Mouse (Mus musculus): Measurements from ENCODE around the gene Pcp2. TPM values are rescaled to one million over a fixed set of nuclear protein-coding genes. Genes with fewer than 3 reads are reported as not detected.

Pcp2 gene
- polyA plus RNA-seq, 1 experiment, result not detected

DNA sequence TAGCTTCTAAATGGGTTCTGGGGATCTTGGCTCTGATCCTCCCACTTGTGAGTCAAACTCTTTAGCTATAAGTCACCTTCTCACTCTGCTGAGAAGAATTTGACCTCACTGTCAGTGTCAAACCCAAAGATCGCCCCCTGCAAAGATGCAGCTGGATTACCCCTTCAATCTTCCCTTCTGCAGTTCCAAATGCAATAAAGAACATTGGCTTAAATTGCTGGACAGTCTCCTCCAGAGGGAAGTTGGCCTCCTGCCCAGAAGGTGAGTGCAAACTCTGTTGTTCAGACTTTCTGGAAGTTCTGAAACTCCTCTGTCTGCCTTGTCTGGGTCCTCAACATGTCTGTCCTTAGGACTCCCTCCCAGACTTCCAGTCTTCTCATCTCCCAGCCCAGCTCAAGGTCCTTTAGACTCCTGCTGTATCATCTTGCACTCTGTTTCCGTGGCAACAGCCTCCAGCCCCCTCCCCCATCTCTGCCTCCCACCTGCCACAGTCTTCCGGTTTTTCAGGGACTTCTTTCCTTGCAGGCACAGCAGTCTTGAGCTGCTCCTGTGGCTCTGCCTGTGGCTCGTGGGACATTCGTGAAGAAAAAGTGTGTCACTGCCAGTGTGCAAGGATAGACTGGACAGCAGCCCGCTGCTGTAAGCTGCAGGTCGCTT, 31.5 kb upstream of the Pcp2 start:
- TF ChIP-seq POLR2A (IDR thresholded peaks at IDR 0.05; ENCODE audit: control insufficient read depth, low read depth, low read length) (no peak), CTCF (IDR thresholded peaks at IDR 0.05; ENCODE audit: control insufficient read depth, insufficient read depth, insufficient replicate concordance, low read depth, low read length) (no peak)
- H3K4me1 ChIP-seq (ENCODE audit: control insufficient read depth, insufficient read depth, low read length), result peaks cover 10% of the 10 kb centered on the region
- H3K36me3 ChIP-seq (ENCODE audit: control insufficient read depth, insufficient read depth, low read length), result no peaks in the 10 kb centered on the region
- peak overlapping the region; percentile 26 for H3K4me3 ChIP-seq (ENCODE audit: control insufficient read depth, low read depth, low read length)
- no peaks in the 10 kb centered on the region for H3K27me3 ChIP-seq (ENCODE audit: control insufficient read depth, insufficient read depth, low read length)
- no peak overlapping the region for H3K27ac ChIP-seq (ENCODE audit: control insufficient read depth, insufficient read depth, low read depth, low read length)

DNA sequence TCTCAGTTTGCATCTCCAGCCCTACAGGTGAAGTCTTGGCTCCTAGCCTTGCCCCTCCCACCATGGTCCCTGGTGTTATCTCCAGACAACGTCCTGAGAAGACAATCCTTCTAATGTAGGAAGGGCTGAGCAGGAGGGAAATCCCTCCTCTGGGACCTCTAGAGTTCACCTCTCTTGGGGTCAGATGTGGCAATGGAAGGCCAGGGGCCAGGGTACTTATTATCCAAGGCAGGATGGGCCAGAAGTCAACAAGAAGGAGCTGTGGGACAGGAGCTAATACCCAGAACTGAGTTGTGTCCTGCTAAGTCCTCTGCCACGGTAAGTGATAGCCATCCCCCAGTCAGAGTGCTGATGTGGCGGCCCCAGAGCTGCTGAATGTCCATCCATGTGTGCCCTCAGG, 30.2 kb upstream of the Pcp2 start, which contains the start of gene Retn:
Retn (plus strand) TSS at position 245 of the 400 bp plus-strand sequence.
- Histone ChIP-seq H3K4me3 (ENCODE audit: control insufficient read depth, low read depth, low read length) (no peak within 1 kb of the TSS), H3K27me3 (ENCODE audit: control insufficient read depth, insufficient read depth, low read length) (no peaks in the 10 kb centered on the region), H3K36me3 (ENCODE audit: control insufficient read depth, insufficient read depth, low read length) (no peaks in the 10 kb centered on the region), H3K4me1 (ENCODE audit: control insufficient read depth, insufficient read depth, low read length) (peaks cover 10% of the 10 kb centered on the region), H3K27ac (ENCODE audit: control insufficient read depth, insufficient read depth, low read depth, low read length) (no peak within 1 kb of the TSS)
- TF ChIP-seq POLR2A (IDR thresholded peaks at IDR 0.05; ENCODE audit: control insufficient read depth, low read depth, low read length), result no peak

DNA sequence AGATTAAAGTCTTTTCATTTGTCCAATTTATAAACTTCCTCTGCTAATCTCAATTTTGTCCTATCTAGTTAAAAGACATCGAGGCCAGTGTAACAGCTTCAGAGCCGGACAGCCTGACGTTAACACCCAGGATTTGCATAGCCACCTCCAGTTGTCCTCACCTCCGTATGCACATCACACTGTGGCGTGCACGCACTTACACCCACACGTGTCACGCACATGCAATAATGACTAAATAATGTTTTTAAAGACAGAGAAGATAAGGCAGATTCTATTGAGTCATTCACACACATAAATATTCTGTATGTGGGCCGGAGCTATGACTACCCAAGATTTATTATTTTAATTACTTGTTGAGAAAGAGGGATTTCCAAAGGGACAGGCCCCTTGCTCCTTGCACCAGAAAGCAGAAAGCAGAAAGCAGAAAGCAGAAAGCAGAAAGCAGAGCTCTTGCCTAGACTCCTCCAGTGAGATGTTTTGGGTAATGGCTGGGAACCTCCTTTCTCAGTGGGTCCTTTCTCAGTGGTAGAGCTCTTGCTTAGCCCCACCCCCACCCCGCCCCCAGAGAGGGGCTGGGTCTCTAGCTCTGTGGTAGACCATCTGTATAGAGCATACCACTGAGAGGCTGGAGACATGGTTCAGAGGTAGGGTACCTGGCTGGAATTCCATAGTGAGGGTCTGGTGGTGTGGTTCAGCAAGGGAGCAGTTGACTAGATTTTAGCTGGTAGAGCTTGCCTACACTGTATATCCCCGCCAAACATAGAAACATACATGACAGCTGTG, 29.6 kb upstream of the Pcp2 start:
- H3K27me3 ChIP-seq (ENCODE audit: control insufficient read depth, insufficient read depth, low read length), result no peaks in the 10 kb centered on the region
- no peaks in the 10 kb centered on the region for H3K36me3 ChIP-seq (ENCODE audit: control insufficient read depth, insufficient read depth, low read length)
- no peak overlapping the region for H3K4me3 ChIP-seq (ENCODE audit: control insufficient read depth, low read depth, low read length)
- H3K27ac ChIP-seq (ENCODE audit: control insufficient read depth, insufficient read depth, low read depth, low read length), result no peak overlapping the region
- peaks cover 10% of the 10 kb centered on the region for H3K4me1 ChIP-seq (ENCODE audit: control insufficient read depth, insufficient read depth, low read length)
- TF ChIP-seq POLR2A (IDR thresholded peaks at IDR 0.05; ENCODE audit: control insufficient read depth, low read depth, low read length), result no peak
- no peak for TF ChIP-seq CTCF (IDR thresholded peaks at IDR 0.05; ENCODE audit: control insufficient read depth, insufficient read depth, insufficient replicate concordance, low read depth, low read length)

DNA sequence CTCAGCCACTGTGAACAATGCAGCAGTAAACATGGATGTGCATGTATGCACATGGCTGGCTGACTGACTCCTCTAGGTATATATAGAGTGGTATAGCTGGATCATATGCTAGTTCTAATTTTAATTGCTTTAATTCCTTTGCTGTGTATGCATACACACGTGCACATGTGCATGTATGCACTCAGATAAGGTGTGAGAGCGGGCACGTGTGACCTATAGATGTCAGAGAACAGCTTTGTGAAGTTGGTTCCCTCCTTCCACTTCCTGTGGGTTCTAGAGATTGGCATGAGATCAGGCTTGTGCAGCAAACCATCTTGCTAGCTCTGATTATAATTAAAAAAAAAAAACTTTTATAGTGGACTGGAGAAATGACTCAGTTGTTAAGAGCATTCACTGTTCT, 27.5 kb upstream of the Pcp2 start:
- Histone ChIP-seq H3K27ac (ENCODE audit: control insufficient read depth, insufficient read depth, low read depth, low read length) (no peak overlapping the region), H3K4me3 (ENCODE audit: control insufficient read depth, low read depth, low read length) (no peak overlapping the region), H3K4me1 (ENCODE audit: control insufficient read depth, insufficient read depth, low read length) (peaks cover 10% of the 10 kb centered on the region), H3K36me3 (ENCODE audit: control insufficient read depth, insufficient read depth, low read length) (no peaks in the 10 kb centered on the region), H3K27me3 (ENCODE audit: control insufficient read depth, insufficient read depth, low read length) (no peaks in the 10 kb centered on the region)
- TF ChIP-seq CTCF (IDR thresholded peaks at IDR 0.05; ENCODE audit: control insufficient read depth, insufficient read depth, insufficient replicate concordance, low read depth, low read length), result no peak
- no peak for TF ChIP-seq POLR2A (IDR thresholded peaks at IDR 0.05; ENCODE audit: control insufficient read depth, low read depth, low read length)

DNA sequence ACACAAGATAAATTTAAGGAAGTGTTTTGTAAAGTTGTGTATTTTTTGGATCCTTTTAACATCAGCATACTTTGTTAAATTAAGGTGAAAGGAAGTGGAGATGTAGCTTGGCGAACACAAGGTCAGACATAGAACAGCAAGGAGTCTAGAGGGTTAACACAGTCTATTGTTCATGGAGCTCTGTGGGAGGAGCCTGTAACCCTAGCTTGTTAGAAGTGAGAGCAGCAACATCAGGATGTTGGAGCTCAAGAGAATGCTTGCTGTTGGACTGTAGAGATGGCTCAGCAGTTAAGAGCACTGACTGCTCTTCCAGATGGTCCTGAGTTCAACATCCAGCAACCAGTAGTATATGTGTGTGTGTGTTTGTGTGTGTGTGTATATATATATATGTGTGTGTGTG, 23.6 kb upstream of the Pcp2 start:
- no peak overlapping the region for H3K4me3 ChIP-seq (ENCODE audit: control insufficient read depth, low read depth, low read length)
- TF ChIP-seq POLR2A (IDR thresholded peaks at IDR 0.05; ENCODE audit: control insufficient read depth, low read depth, low read length) (no peak), CTCF (IDR thresholded peaks at IDR 0.05; ENCODE audit: control insufficient read depth, insufficient read depth, insufficient replicate concordance, low read depth, low read length) (no peak)
- H3K27ac ChIP-seq (ENCODE audit: control insufficient read depth, insufficient read depth, low read depth, low read length), result no peak overlapping the region
- H3K27me3 ChIP-seq (ENCODE audit: control insufficient read depth, insufficient read depth, low read length), result no peaks in the 10 kb centered on the region
- H3K36me3 ChIP-seq (ENCODE audit: control insufficient read depth, insufficient read depth, low read length), result no peaks in the 10 kb centered on the region
- no peaks in the 10 kb centered on the region for H3K4me1 ChIP-seq (ENCODE audit: control insufficient read depth, insufficient read depth, low read length)

DNA sequence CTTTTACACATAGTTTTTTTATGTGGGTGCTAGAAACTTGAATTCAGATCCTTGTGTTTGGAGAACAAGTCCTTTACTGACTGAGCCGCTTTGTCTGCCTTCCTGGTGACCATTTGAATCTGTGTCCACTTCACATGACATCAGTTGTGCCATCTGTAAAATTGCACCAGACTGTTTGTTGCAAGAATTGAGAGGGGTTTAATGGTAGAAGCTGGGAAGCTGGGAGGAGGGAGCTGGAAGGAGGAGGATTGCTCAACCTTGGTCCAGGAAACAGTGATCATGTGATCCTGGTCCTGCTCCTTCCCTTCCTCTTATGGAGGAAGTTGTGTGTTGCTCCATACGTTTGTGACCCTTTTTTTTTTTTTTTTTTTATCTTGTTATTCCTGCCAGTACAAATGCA, 22.9 kb upstream of the Pcp2 start:
- Histone ChIP-seq H3K27ac (ENCODE audit: control insufficient read depth, insufficient read depth, low read depth, low read length) (no peak overlapping the region), H3K27me3 (ENCODE audit: control insufficient read depth, insufficient read depth, low read length) (no peaks in the 10 kb centered on the region), H3K36me3 (ENCODE audit: control insufficient read depth, insufficient read depth, low read length) (no peaks in the 10 kb centered on the region), H3K4me1 (ENCODE audit: control insufficient read depth, insufficient read depth, low read length) (no peaks in the 10 kb centered on the region), H3K4me3 (ENCODE audit: control insufficient read depth, low read depth, low read length) (no peak overlapping the region)
- TF ChIP-seq CTCF (IDR thresholded peaks at IDR 0.05; ENCODE audit: control insufficient read depth, insufficient read depth, insufficient replicate concordance, low read depth, low read length) (no peak), POLR2A (IDR thresholded peaks at IDR 0.05; ENCODE audit: control insufficient read depth, low read depth, low read length) (no peak)

DNA sequence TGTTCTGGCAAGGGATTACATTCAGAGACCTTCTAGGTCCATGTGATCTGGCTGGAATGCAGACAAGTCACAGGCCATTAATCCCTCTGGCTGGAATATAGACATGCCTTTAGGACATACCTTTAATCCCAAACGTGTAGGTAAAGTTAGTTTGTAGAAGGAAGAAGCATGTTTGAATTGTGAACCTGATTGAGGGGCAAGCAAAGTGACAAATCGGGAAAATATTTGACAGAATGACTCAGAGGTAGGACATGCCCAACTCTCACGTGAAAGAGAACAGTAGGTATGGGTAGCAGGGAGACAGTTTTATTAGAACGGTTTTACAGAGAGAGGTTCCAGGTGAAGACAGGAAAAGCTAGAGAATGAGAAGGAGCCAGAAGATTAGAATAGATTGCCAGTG, 22.2 kb upstream of the Pcp2 start:
- Histone ChIP-seq H3K36me3 (ENCODE audit: control insufficient read depth, insufficient read depth, low read length) (no peaks in the 10 kb centered on the region), H3K27me3 (ENCODE audit: control insufficient read depth, insufficient read depth, low read length) (no peaks in the 10 kb centered on the region), H3K4me1 (ENCODE audit: control insufficient read depth, insufficient read depth, low read length) (no peaks in the 10 kb centered on the region), H3K4me3 (ENCODE audit: control insufficient read depth, low read depth, low read length) (no peak overlapping the region), H3K27ac (ENCODE audit: control insufficient read depth, insufficient read depth, low read depth, low read length) (no peak overlapping the region)
- TF ChIP-seq POLR2A (IDR thresholded peaks at IDR 0.05; ENCODE audit: control insufficient read depth, low read depth, low read length), result no peak

Data from testis, adult 2 months (tissue).